Mouse (Mus musculus): ENCODE measurements around the gene Lman2l. TPM values are rescaled to one million over a fixed set of nuclear protein-coding genes. Genes with fewer than 3 reads are reported as not detected.
A peak's percentile ranks its signal among the peaks of the same experiment; 100 is the strongest.

The Lman2l gene
- polyA plus RNA-seq (2012; ENCODE audit: insufficient read depth, insufficient read length, low replicate concordance, missing spikeins), result not detected in 2 replicates

GRCm38 (mm10) chr1:36444471-36445464 is at the start of gene Lman2l:
Gene Lman2l, minus strand, starts transcription at chr1:36445271.
- peak within 1 kb of the TSS; percentile 69; the same call in 1 of the 2 replicates for H3K27ac ChIP-seq (ENCODE audit: insufficient read depth, low read depth, low read length)
- TF ChIP-seq CTCF (IDR thresholded peaks at IDR 0.05; ENCODE audit: insufficient read depth, low read depth, low read length) (no peak), POLR2A (IDR thresholded peaks at IDR 0.05; ENCODE audit: insufficient read depth, low read depth, low read length) (peak; percentile 55)
- WGBS, result under 1% methylated on average over 57 of the region's 57 CpGs
- H3K4me3 ChIP-seq (ENCODE audit: insufficient read depth, low read depth, low read length), result peak within 1 kb of the TSS; percentile 83
- peaks cover 2% of the 10 kb centered on the region for H3K4me1 ChIP-seq (ENCODE audit: control insufficient read depth, insufficient read depth, low read length)

- Histone ChIP-seq H3K27ac (ENCODE audit: insufficient read depth, low read depth, low read length) (no peak overlapping the region), H3K4me3 (ENCODE audit: insufficient read depth, low read depth, low read length) (no peak overlapping the region), H3K4me1 (ENCODE audit: control insufficient read depth, insufficient read depth, low read length) (peaks cover 7% of the 10 kb centered on the region)
- TF ChIP-seq CTCF (IDR thresholded peaks at IDR 0.05; ENCODE audit: insufficient read depth, low read depth, low read length) (no peak), POLR2A (IDR thresholded peaks at IDR 0.05; ENCODE audit: insufficient read depth, low read depth, low read length) (no peak)
- WGBS, result 88% methylated on average over 6 of the region's 6 CpGs
Observed at GRCm38 (mm10) chr1:36493299-36493698, 48.2 kb upstream of the Lman2l start.

GRCm38 (mm10) chr1:36492416-36493139 is 47.5 kb upstream of the Lman2l start:
- Histone ChIP-seq H3K4me3 (ENCODE audit: insufficient read depth, low read depth, low read length) (no peak overlapping the region), H3K4me1 (ENCODE audit: control insufficient read depth, insufficient read depth, low read length) (peaks cover 7% of the 10 kb centered on the region), H3K27ac (ENCODE audit: insufficient read depth, low read depth, low read length) (no peak overlapping the region)
- TF ChIP-seq POLR2A (IDR thresholded peaks at IDR 0.05; ENCODE audit: insufficient read depth, low read depth, low read length) (no peak), CTCF (IDR thresholded peaks at IDR 0.05; ENCODE audit: insufficient read depth, low read depth, low read length) (no peak)
- 61% methylated on average over 9 of the region's 9 CpGs for WGBS

DNA sequence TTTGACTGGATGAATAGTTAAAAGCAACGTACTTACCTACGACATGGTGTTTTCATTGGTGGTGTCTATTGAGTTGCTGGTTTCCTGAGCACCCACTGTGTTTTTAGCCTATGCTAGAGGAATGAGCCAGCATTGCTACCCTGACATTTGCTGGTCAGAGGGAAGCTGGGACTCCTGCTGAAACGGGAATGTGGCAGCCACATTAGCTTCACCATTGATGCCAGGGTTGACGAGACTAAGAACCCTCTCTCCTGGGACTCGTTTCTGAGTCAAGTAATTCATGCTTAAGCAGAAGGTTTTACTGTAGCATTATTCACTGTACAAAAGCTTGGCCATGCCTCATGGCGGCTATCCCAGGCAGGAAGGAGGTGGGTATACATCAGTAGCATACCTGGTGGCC is 44.6 kb upstream of the Lman2l start:
- TF ChIP-seq POLR2A (IDR thresholded peaks at IDR 0.05; ENCODE audit: insufficient read depth, low read depth, low read length), result no peak
- no peak for TF ChIP-seq CTCF (IDR thresholded peaks at IDR 0.05; ENCODE audit: insufficient read depth, low read depth, low read length)
- Histone ChIP-seq H3K27ac (ENCODE audit: insufficient read depth, low read depth, low read length) (no peak overlapping the region), H3K4me1 (ENCODE audit: control insufficient read depth, insufficient read depth, low read length) (peaks cover 7% of the 10 kb centered on the region), H3K4me3 (ENCODE audit: insufficient read depth, low read depth, low read length) (no peak overlapping the region)
- WGBS, result 71% methylated on average over 6 of the region's 6 CpGs

DNA sequence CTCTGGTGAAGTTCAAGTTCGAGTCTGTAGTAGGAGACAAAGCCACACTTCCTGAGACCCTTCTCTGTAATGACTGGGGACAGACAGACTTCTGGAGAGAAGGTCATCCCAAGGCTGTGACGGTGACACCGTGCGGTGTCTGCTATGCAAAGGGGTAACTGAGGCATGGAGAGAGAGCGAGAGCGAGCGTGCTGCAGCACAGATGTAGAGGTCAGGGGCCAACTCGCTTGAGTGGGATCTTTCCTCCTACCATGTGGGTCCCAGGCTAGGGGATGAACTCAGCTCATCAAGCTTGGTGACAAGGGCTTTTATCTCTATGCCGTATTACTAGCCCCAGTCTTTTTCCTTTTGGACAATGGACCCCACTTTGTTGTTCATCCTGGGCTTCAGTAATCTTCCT is 42.0 kb upstream of the Lman2l start:
- WGBS, result 92% methylated on average over 9 of the region's 9 CpGs
- H3K4me3 ChIP-seq (ENCODE audit: insufficient read depth, low read depth, low read length), result no peak overlapping the region
- peaks cover 5% of the 10 kb centered on the region for H3K4me1 ChIP-seq (ENCODE audit: control insufficient read depth, insufficient read depth, low read length)
- TF ChIP-seq CTCF (IDR thresholded peaks at IDR 0.05; ENCODE audit: insufficient read depth, low read depth, low read length), result no peak
- no peak for TF ChIP-seq POLR2A (IDR thresholded peaks at IDR 0.05; ENCODE audit: insufficient read depth, low read depth, low read length)
- H3K27ac ChIP-seq (ENCODE audit: insufficient read depth, low read depth, low read length), result no peak overlapping the region

DNA sequence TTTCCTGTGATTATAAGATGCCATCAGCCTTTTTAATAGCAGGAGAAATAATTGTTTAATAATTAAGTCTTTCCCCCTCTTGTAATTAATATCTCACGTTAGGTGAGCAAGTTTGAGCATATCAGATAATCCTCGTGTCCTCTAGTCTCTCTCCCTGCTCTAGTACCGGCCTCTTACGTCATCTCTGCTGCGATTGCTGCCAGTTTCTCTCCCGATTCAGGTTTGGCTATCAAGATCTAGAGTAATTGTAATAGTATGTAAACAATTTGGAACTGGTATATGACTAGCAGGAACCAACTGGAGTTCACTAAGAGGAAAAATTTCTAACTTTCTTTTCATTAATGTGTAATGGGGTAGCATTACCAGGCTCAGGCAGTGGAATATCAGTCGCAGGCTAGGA is 40.0 kb upstream of the Lman2l start:
- peaks cover 3% of the 10 kb centered on the region; the same call in 1 of the 2 replicates for H3K4me1 ChIP-seq (ENCODE audit: control insufficient read depth, insufficient read depth, low read length)
- TF ChIP-seq CTCF (IDR thresholded peaks at IDR 0.05; ENCODE audit: insufficient read depth, low read depth, low read length), result no peak
- TF ChIP-seq POLR2A (IDR thresholded peaks at IDR 0.05; ENCODE audit: insufficient read depth, low read depth, low read length), result no peak
- 75% methylated on average over 7 of the region's 7 CpGs for WGBS
- no peak overlapping the region for H3K27ac ChIP-seq (ENCODE audit: insufficient read depth, low read depth, low read length)
- no peak overlapping the region for H3K4me3 ChIP-seq (ENCODE audit: insufficient read depth, low read depth, low read length)

GRCm38 (mm10) chr1:36483825-36484224 is 38.8 kb upstream of the Lman2l start:
- 74% methylated on average over 4 of the region's 4 CpGs for WGBS
- no peak for TF ChIP-seq CTCF (IDR thresholded peaks at IDR 0.05; ENCODE audit: insufficient read depth, low read depth, low read length)
- TF ChIP-seq POLR2A (IDR thresholded peaks at IDR 0.05; ENCODE audit: insufficient read depth, low read depth, low read length), result no peak
- H3K4me1 ChIP-seq (ENCODE audit: control insufficient read depth, insufficient read depth, low read length), result peaks cover 3% of the 10 kb centered on the region; the same call in 1 of the 2 replicates
- H3K27ac ChIP-seq (ENCODE audit: insufficient read depth, low read depth, low read length), result no peak overlapping the region
- no peak overlapping the region for H3K4me3 ChIP-seq (ENCODE audit: insufficient read depth, low read depth, low read length)

- Histone ChIP-seq H3K27ac (ENCODE audit: insufficient read depth, low read depth, low read length) (no peak overlapping the region), H3K4me1 (ENCODE audit: control insufficient read depth, insufficient read depth, low read length) (peaks cover 21% of the 10 kb centered on the region)
- WGBS, result 84% methylated on average over 12 of the region's 12 CpGs
Observed at GRCm38 (mm10) chr1:36479903-36480899, 35.1 kb upstream of the Lman2l start.

More at GRCm38 (mm10) chr1:36479903-36480899, 35.1 kb upstream of the Lman2l start:
- H3K4me3 ChIP-seq (ENCODE audit: insufficient read depth, low read depth, low read length), result no peak overlapping the region
- TF ChIP-seq POLR2A (IDR thresholded peaks at IDR 0.05; ENCODE audit: insufficient read depth, low read depth, low read length), result no peak
- TF ChIP-seq CTCF (IDR thresholded peaks at IDR 0.05; ENCODE audit: insufficient read depth, low read depth, low read length), result no peak
